Mouse (Mus musculus) hindbrain, postnatal 0 days (tissue): Measurements from ENCODE around the gene Paqr5. TPM values are rescaled to one million over a fixed set of nuclear protein-coding genes. Genes with fewer than 3 reads are reported as not detected.

Experiments used
- ATAC-seq: fragments of 200-750 bp; cut with Nextera tagmentation; 2 replicates; pipeline ENCODE4 v1.8.0; 2017; ENCODE audit warnings: mild to moderate bottlenecking, moderate TSS enrichment, moderate library complexity
- DNase-seq: peaks from one replicate; pipeline ENCODE4 v3.0.0-alpha.2; 2015; ENCODE audit warnings: low spot score
- H3K27ac ChIP-seq: fragments of 300-500 bp; sonication (generic); 2 replicates; pipeline ENCODE4 v1.5.1; 2014; ENCODE audit warnings: mild to moderate bottlenecking
- H3K27me3 ChIP-seq: fragments of 300-500 bp; sonication (generic); 2 replicates; pipeline ENCODE4 v1.6.1; 2014; ENCODE audit warnings: low read length, mixed read lengths; ENCODE audit not compliant: insufficient read depth
- H3K36me3 ChIP-seq: fragments of 300-500 bp; sonication (generic); 2 replicates; pipeline ENCODE4 v1.6.1; 2014; ENCODE audit warnings: low read length, mixed read lengths; ENCODE audit not compliant: insufficient read depth
- H3K4me1 ChIP-seq: fragments of 300-500 bp; sonication (generic); 2 replicates; pipeline ENCODE4 v1.6.1; 2014; ENCODE audit warnings: antibody characterized with exemption, low read length, mixed read lengths; ENCODE audit not compliant: insufficient read depth
- H3K4me2 ChIP-seq: fragments of 300-500 bp; sonication (generic); 2 replicates; pipeline ENCODE4 v1.6.1; 2014; ENCODE audit warnings: low read depth, mild to moderate bottlenecking, low read length, moderate library complexity, mixed read lengths
- H3K4me3 ChIP-seq: fragments of 300-500 bp; sonication (generic); 2 replicates; pipeline ENCODE4 v1.5.1; 2014; ENCODE audit warnings: low read length
- H3K9ac ChIP-seq: fragments of 300-500 bp; sonication (generic); replicated peaks from 2 replicates; pipeline ENCODE4 v1.6.1; 2014; ENCODE audit warnings: mild to moderate bottlenecking, low read length, moderate library complexity, mixed read lengths
- H3K9me3 ChIP-seq: fragments of 300-500 bp; sonication (generic); 2 replicates; pipeline ENCODE4 v1.6.1; 2016; ENCODE audit warnings: low read length, mixed read lengths
- CTCF ChIP-seq: IDR thresholded peaks from 2 replicates; pipeline ENCODE4 v1.5.1; 2016; ENCODE audit warnings: antibody characterized with exemption, control low read depth, low read depth
- WGBS: fragments of 180-500 bp; shearing (Covaris S2); extraction: QIAGEN DNeasy Blood & Tissue Kit; methylation state at CpG from one replicate; pipeline ENCODE4 v1.1.7; 2014; 5-methylcytosine and 5-hydroxymethylcytosine counted together
- polyA plus RNA-seq: library from polyadenylated mRNA; unstranded; fragments of >200 nt; fragmentation: Nextera tagmentation; extraction: Ambion mirVana; gene quantifications from 2 replicates; pipeline ENCODE4 v1.2.1, GENCODE M21; 2015
- total RNA-seq: library from RNA; depleted of rRNA; stranded (reverse); fragments of >200 nt; gene quantifications from 2 replicates; pipeline ENCODE4 v1.2.3, GENCODE M21; 2014

Paqr5 gene
- total and polyA plus RNA-seq, 2 experiments from 2014 or later = 0.16 to 0.80 TPM

- ATAC-seq = no peak
- no peak overlapping the region for H3K27ac ChIP-seq
- DNase-seq = no peak
- no peaks in the 10 kb centered on the region for H3K36me3 ChIP-seq
- peaks cover 3% of the 10 kb centered on the region; the same call in 1 of the 2 replicates for H3K27me3 ChIP-seq
- H3K9me3 ChIP-seq = no peaks in the 10 kb centered on the region
- no peak overlapping the region for H3K9ac ChIP-seq
- H3K4me1 ChIP-seq = 0 out of 2 replicates have a peak, but pooled peaks cover 5% of the 10 kb centered on the region
- TF ChIP-seq CTCF = no peak
- H3K4me2 ChIP-seq = no peak overlapping the region
- H3K4me3 ChIP-seq = no peak overlapping the region
- WGBS = 55% methylated on average over 4 of the region's 4 CpGs
Measured at GRCm38 (mm10) chr9:62023879-62024278, 2.8 kb downstream of the Paqr5 start.

- Histone ChIP-seq H3K9me3 (no peaks in the 10 kb centered on the region), H3K27ac (no peak overlapping the region), H3K9ac (no peak overlapping the region), H3K27me3 (peaks cover 3% of the 10 kb centered on the region; the same call in 1 of the 2 replicates), H3K4me1 (0 out of 2 replicates have a peak, but pooled peaks cover 5% of the 10 kb centered on the region), H3K36me3 (no peaks in the 10 kb centered on the region), H3K4me3 (no peak overlapping the region), H3K4me2 (no peak overlapping the region)
- ATAC-seq = no peak
- DNase-seq = no peak
- no peak for TF ChIP-seq CTCF
- WGBS = 76% methylated on average over 6 of the region's 6 CpGs
Measured at GRCm38 (mm10) chr9:62022961-62023680, 3.5 kb downstream of the Paqr5 start.

DNA sequence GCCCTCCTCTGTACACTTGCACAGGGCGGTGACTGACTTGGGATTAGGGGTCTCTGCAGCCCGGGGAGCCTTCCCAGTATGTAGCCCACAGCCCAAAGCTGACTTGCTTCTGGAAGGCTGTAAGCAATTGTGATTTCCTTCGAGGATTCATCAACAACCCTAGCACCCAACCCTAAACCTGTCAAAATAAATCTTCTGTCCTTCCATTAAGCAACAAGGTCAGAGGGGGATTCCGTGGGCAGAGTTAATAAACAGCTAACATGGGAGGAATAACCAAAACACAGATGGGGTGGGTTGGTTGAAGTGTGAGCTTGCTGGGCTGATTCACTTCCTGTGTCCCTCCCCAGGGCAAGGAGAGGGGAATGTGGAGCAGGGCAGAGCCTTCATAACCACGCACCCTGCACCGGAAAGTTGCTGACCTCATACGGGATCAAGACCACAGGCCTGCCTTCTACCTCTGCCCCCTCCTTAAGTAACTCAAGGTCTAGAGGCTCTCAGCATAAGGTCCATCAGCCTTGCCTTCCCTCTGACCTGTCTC, 5.0 kb downstream of the Paqr5 start:
- H3K4me2 ChIP-seq = no peak overlapping the region
- no peak overlapping the region for H3K27ac ChIP-seq
- WGBS = 71% methylated on average over 7 of the region's 7 CpGs
- no peaks in the 10 kb centered on the region for H3K9me3 ChIP-seq
- ATAC-seq (no peak), DNase-seq (no peak)
- H3K4me3 ChIP-seq = no peak overlapping the region
- TF ChIP-seq CTCF = no peak
- H3K9ac ChIP-seq = no peak overlapping the region
- H3K36me3 ChIP-seq = no peaks in the 10 kb centered on the region
- no peaks in the 10 kb centered on the region for H3K27me3 ChIP-seq
- H3K4me1 ChIP-seq = 0 out of 2 replicates have a peak, but pooled peaks cover 4% of the 10 kb centered on the region

- Histone ChIP-seq H3K4me3 (no peak overlapping the region), H3K9me3 (no peaks in the 10 kb centered on the region), H3K27ac (no peak overlapping the region), H3K36me3 (no peaks in the 10 kb centered on the region), H3K4me2 (no peak overlapping the region), H3K4me1 (no peaks in the 10 kb centered on the region), H3K9ac (no peak overlapping the region), H3K27me3 (no peaks in the 10 kb centered on the region)
- WGBS = 83% methylated on average over 7 of the region's 7 CpGs
- ATAC-seq (no peak), DNase-seq (no peak)
- no peak for TF ChIP-seq CTCF
Measured at GRCm38 (mm10) chr9:62020259-62020658, 6.4 kb downstream of the Paqr5 start.

- H3K27ac ChIP-seq = no peak overlapping the region
- no peaks in the 10 kb centered on the region for H3K36me3 ChIP-seq
- no peaks in the 10 kb centered on the region for H3K27me3 ChIP-seq
- no peak overlapping the region for H3K4me3 ChIP-seq
- no peak for TF ChIP-seq CTCF
- H3K9me3 ChIP-seq = no peaks in the 10 kb centered on the region
- no peak for ATAC-seq
- H3K9ac ChIP-seq = no peak overlapping the region
- 79% methylated on average over 14 of the region's 14 CpGs for WGBS
- no peak for DNase-seq
- no peak overlapping the region for H3K4me2 ChIP-seq
- no peaks in the 10 kb centered on the region for H3K4me1 ChIP-seq
Measured at GRCm38 (mm10) chr9:62018229-62019093, 8.2 kb downstream of the Paqr5 start.

DNA sequence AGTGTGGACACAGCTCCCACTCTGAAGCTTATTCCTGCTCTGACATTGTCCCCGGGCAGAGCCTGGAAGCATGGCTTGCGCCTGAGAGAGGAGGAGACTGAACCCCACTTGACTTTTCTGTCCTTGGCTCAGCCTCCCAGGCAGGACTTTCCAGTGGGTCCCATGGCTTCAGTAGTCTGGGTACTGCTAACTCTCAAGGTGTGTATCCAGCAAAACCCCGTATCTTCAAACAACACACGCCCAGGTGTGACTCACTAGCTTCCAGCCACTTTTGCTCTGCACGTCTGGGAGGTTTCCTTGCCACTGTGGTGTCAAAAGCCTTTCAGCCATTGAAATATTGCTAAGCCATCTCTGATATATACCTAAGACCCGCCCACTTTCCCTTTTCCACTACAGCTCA, 9.3 kb downstream of the Paqr5 start:
- no peak for TF ChIP-seq CTCF
- H3K9ac ChIP-seq = no peak overlapping the region
- no peak overlapping the region for H3K4me2 ChIP-seq
- no peaks in the 10 kb centered on the region for H3K4me1 ChIP-seq
- no peaks in the 10 kb centered on the region for H3K36me3 ChIP-seq
- 82% methylated on average over 6 of the region's 6 CpGs for WGBS
- H3K27ac ChIP-seq = no peak overlapping the region
- DNase-seq (no peak), ATAC-seq (no peak)
- no peak overlapping the region for H3K4me3 ChIP-seq
- H3K27me3 ChIP-seq = no peaks in the 10 kb centered on the region
- no peaks in the 10 kb centered on the region for H3K9me3 ChIP-seq
